Mouse (Mus musculus): ENCODE measurements around the gene Olfr921. TPM values are rescaled to one million over a fixed set of nuclear protein-coding genes. Genes with fewer than 3 reads are reported as not detected.
A peak's percentile ranks its signal among the peaks of the same experiment; 100 is the strongest.

Olfr921 gene
- not detected in 2 replicates for polyA plus RNA-seq (2014; fragmentation: Nextera tagmentation; extraction: Ambion mirVana)

DNA sequence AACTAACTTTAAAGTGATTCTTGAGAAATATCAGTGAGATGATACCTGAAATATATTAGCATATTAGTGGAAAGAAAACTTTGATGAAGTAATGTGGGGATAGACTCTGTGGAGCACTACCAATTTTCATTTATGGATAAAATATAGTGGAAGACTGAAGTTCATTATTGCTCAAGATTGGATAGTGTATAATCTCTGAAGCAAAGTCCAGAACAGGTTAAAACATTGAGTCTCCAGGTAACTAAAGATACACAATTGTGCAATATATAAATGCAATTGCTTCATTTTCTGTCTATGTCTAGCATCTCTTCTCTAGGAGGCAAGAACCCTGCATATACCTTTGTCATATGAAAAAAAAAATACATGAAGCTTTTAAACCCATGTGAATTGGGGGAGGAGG lies at the start of gene Olfr921:
Gene Olfr921 (plus strand): TSS at position 301 of the 400 bp plus-strand sequence.
- Histone ChIP-seq H3K36me3 (ENCODE audit: control insufficient read depth, insufficient read depth, low read length) (no peaks in the 10 kb centered on the region), H3K27me3 (replicated peaks; ENCODE audit: control insufficient read depth, insufficient read depth, low read length) (no peaks in the 10 kb centered on the region), H3K4me3 (ENCODE audit: low read depth, low read length) (no peak within 1 kb of the TSS), H3K27ac (ENCODE audit: low read depth, low read length) (no peak within 1 kb of the TSS), H3K9ac (ENCODE audit: low read depth, low read length) (no peak within 1 kb of the TSS), H3K9me3 (ENCODE audit: control insufficient read depth, low read length) (no peaks in the 10 kb centered on the region), H3K4me1 (replicated peaks; ENCODE audit: control insufficient read depth, insufficient read depth, low read length) (no peaks in the 10 kb centered on the region), H3K4me2 (no peak within 1 kb of the TSS)
- DNase-seq (ENCODE audit: low spot score) = no peak
- ATAC-seq (replicated peaks; ENCODE audit: low FRiP score) = no peak

DNA sequence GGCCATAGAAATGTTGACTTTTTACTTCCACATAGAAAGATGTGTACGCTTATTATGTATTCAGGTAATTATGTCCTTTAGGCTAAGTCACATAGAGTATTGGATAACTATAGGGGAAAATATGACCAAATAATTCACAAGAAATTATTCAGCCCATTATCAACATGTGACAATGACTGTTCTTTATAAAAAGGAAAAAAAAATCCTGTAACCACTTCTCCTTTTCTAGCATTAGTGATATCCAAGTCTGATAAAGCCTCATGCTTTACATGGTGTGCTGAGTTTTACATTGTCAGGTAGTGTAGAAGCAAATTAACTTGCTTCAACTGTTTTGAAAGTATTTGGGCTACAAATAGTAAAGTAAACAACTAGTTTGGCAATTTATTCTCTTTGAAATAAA lies 48.8 kb upstream of the Olfr921 start:
- Histone ChIP-seq H3K27me3 (replicated peaks; ENCODE audit: control insufficient read depth, insufficient read depth, low read length) (no peaks in the 10 kb centered on the region), H3K4me3 (ENCODE audit: low read depth, low read length) (no peak overlapping the region), H3K36me3 (ENCODE audit: control insufficient read depth, insufficient read depth, low read length) (no peaks in the 10 kb centered on the region), H3K9ac (ENCODE audit: low read depth, low read length) (no peak overlapping the region), H3K4me2 (no peak overlapping the region), H3K9me3 (ENCODE audit: control insufficient read depth, low read length) (no peaks in the 10 kb centered on the region), H3K27ac (ENCODE audit: low read depth, low read length) (no peak overlapping the region), H3K4me1 (replicated peaks; ENCODE audit: control insufficient read depth, insufficient read depth, low read length) (peaks cover 4% of the 10 kb centered on the region; the same call in 1 of the 2 replicates)
- WGBS = 90% methylated on average over 1 of the region's 1 CpGs
- DNase-seq (ENCODE audit: low spot score) (no peak), ATAC-seq (replicated peaks; ENCODE audit: low FRiP score) (no peak)

DNA sequence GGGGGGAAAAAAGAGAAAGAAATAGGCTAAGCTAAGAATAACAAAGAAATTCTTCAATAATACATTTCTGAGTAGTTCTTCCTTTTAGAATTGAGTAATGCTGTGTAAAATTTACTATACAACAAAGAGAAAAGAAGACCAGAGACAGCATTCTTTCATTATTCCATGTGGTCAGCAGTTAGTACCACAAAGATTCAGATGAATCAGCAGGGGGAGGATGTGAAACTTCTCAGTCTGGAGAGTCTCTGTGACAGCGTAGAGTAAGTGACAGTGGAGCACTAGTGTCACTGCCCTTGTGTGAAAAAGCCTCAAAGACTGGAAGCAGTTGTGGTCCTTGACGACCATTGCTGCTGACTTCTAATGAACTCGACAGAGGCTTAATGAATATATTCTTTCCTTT lies 44.6 kb upstream of the Olfr921 start:
- Histone ChIP-seq H3K27ac (ENCODE audit: low read depth, low read length) (no peak overlapping the region), H3K4me3 (ENCODE audit: low read depth, low read length) (no peak overlapping the region), H3K4me2 (no peak overlapping the region), H3K27me3 (replicated peaks; ENCODE audit: control insufficient read depth, insufficient read depth, low read length) (no peaks in the 10 kb centered on the region), H3K9me3 (ENCODE audit: control insufficient read depth, low read length) (no peaks in the 10 kb centered on the region), H3K4me1 (replicated peaks; ENCODE audit: control insufficient read depth, insufficient read depth, low read length) (no peaks in the 10 kb centered on the region), H3K36me3 (ENCODE audit: control insufficient read depth, insufficient read depth, low read length) (no peaks in the 10 kb centered on the region), H3K9ac (ENCODE audit: low read depth, low read length) (no peak overlapping the region)
- WGBS = 77% methylated on average over 3 of the region's 3 CpGs
- no peak for DNase-seq (ENCODE audit: low spot score)
- no peak for ATAC-seq (replicated peaks; ENCODE audit: low FRiP score)

DNA sequence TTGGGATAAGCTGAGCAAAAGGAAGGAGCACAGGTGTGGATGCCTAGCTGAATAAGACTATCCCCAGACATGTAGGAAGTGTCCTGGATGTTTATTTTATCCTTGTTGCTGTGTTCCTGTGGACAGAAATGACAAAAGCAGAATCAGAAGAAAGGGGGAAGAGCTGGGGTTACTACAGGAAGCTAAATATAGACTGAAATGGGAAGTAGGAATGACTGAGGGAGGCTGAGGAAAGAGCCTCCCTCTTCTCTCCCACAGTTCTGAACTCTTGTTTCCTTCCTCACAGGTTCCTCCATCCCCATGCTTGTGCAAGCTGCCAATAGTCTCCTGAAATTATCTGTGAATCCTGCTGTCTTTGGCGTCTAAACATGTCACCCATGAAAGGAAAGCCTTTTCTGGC lies 31.5 kb upstream of the Olfr921 start:
- 59% methylated on average over 1 of the region's 1 CpGs for WGBS
- no peak overlapping the region for H3K4me3 ChIP-seq (ENCODE audit: low read depth, low read length)
- DNase-seq (ENCODE audit: low spot score) (no peak), ATAC-seq (replicated peaks; ENCODE audit: low FRiP score) (no peak)
- H3K4me2 ChIP-seq = no peak overlapping the region
- no peaks in the 10 kb centered on the region for H3K27me3 ChIP-seq (replicated peaks; ENCODE audit: control insufficient read depth, insufficient read depth, low read length)
- no peak overlapping the region for H3K27ac ChIP-seq (ENCODE audit: low read depth, low read length)
- no peak overlapping the region for H3K9ac ChIP-seq (ENCODE audit: low read depth, low read length)
- H3K4me1 ChIP-seq (replicated peaks; ENCODE audit: control insufficient read depth, insufficient read depth, low read length) = no peaks in the 10 kb centered on the region
- H3K36me3 ChIP-seq (ENCODE audit: control insufficient read depth, insufficient read depth, low read length) = no peaks in the 10 kb centered on the region
- H3K9me3 ChIP-seq (ENCODE audit: control insufficient read depth, low read length) = no peaks in the 10 kb centered on the region

DNA sequence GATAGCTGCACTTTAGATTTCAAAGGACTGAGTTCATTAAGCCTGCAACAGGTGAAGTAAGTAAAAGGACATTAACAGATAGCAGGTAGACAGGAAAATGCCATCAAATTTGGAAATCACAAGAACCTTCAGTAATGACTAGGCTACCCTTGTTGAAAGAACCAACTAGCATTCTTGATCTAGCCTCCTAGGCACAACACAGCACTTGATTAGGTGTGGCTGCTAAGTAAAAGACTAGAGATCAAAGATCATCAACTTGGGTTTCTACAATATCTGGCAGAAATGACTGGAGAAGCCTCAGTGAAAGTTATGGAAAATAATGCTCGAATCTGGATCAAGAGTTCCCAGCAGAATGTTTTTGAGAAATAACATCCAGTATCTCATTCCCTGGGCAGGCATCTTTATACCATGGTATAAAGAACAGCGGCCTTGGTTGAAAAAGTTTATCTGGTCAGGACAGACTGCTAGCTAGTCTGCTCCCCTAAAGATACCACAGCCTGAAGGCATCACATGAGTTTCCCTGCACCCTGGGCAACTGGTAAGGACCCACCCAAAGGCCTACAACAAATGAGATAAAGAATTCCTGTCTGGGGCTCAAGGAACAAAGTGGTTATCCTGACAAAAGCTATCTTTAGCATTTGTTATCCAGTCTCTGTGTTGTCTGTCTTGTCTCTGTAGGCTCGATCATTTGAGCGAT lies 28.1 kb upstream of the Olfr921 start:
- H3K9ac ChIP-seq (ENCODE audit: low read depth, low read length) = no peak overlapping the region
- no peaks in the 10 kb centered on the region for H3K27me3 ChIP-seq (replicated peaks; ENCODE audit: control insufficient read depth, insufficient read depth, low read length)
- no peak for DNase-seq (ENCODE audit: low spot score)
- H3K27ac ChIP-seq (ENCODE audit: low read depth, low read length) = no peak overlapping the region
- no peaks in the 10 kb centered on the region for H3K9me3 ChIP-seq (ENCODE audit: control insufficient read depth, low read length)
- H3K36me3 ChIP-seq (ENCODE audit: control insufficient read depth, insufficient read depth, low read length) = no peaks in the 10 kb centered on the region
- ATAC-seq (replicated peaks; ENCODE audit: low FRiP score) = peak; percentile 98
- no peak overlapping the region for H3K4me3 ChIP-seq (ENCODE audit: low read depth, low read length)
- no peaks in the 10 kb centered on the region for H3K4me1 ChIP-seq (replicated peaks; ENCODE audit: control insufficient read depth, insufficient read depth, low read length)
- WGBS = 77% methylated on average over 4 of the region's 4 CpGs
- H3K4me2 ChIP-seq = no peak overlapping the region

DNA sequence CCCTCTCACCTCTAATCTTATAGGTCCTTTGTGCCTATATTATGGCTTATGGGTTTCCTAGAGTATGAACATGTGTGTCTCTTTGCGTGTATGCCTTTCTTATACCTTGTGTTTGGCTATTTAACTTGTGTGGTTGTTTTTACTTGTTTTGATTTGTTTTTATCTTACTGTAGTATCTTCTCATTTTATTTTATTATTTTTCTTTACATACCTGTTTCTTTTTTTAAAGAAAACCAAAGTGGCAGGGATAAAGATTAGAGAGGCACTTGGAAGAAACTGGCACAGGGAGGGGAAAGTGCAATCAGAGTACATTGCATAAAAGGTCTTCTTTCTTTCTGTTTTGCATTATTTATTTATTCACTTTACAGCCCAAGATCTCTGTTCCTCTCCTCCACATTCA lies 20.9 kb upstream of the Olfr921 start, which contains the start of gene Olfr920:
Gene Olfr920 (plus strand): TSS at position 301 of the 400 bp plus-strand sequence.
- Histone ChIP-seq H3K9ac (ENCODE audit: low read depth, low read length) (no peak within 1 kb of the TSS), H3K36me3 (ENCODE audit: control insufficient read depth, insufficient read depth, low read length) (no peaks in the 10 kb centered on the region), H3K27me3 (replicated peaks; ENCODE audit: control insufficient read depth, insufficient read depth, low read length) (no peaks in the 10 kb centered on the region), H3K4me3 (ENCODE audit: low read depth, low read length) (no peak within 1 kb of the TSS), H3K4me2 (no peak within 1 kb of the TSS), H3K27ac (ENCODE audit: low read depth, low read length) (no peak within 1 kb of the TSS), H3K9me3 (ENCODE audit: control insufficient read depth, low read length) (no peaks in the 10 kb centered on the region), H3K4me1 (replicated peaks; ENCODE audit: control insufficient read depth, insufficient read depth, low read length) (no peaks in the 10 kb centered on the region)
- no peak for ATAC-seq (replicated peaks; ENCODE audit: low FRiP score)
- 91% methylated on average over 1 of the region's 1 CpGs for WGBS
- no peak for DNase-seq (ENCODE audit: low spot score)

DNA sequence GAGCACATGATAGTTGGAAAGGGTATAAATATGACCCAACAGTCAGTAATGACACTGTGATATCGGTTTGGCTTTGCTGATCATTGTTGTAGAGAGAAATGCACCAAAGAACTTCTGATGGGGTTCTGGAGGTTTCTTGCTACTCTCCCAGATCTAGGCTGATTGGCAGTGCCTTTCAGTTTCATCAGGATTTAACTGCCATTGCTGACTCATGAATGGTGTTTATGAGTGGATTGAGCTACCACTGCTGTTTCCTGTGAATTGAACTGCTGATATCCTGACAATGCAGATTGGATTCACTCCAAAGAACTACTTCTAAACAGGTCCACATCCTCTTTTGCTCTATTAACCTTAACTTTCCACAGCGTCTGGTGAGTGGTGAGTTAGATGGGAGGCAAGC lies 19.8 kb downstream of the Olfr921 start:
- DNase-seq (ENCODE audit: low spot score) = no peak
- no peak overlapping the region for H3K9ac ChIP-seq (ENCODE audit: low read depth, low read length)
- no peaks in the 10 kb centered on the region for H3K36me3 ChIP-seq (ENCODE audit: control insufficient read depth, insufficient read depth, low read length)
- ATAC-seq (replicated peaks; ENCODE audit: low FRiP score) = no peak
- no peak overlapping the region for H3K4me2 ChIP-seq
- no peak overlapping the region for H3K27ac ChIP-seq (ENCODE audit: low read depth, low read length)
- H3K9me3 ChIP-seq (ENCODE audit: control insufficient read depth, low read length) = no peaks in the 10 kb centered on the region
- 85% methylated on average over 2 of the region's 2 CpGs for WGBS
- no peak overlapping the region for H3K4me3 ChIP-seq (ENCODE audit: low read depth, low read length)
- no peaks in the 10 kb centered on the region for H3K27me3 ChIP-seq (replicated peaks; ENCODE audit: control insufficient read depth, insufficient read depth, low read length)
- H3K4me1 ChIP-seq (replicated peaks; ENCODE audit: control insufficient read depth, insufficient read depth, low read length) = no peaks in the 10 kb centered on the region

DNA sequence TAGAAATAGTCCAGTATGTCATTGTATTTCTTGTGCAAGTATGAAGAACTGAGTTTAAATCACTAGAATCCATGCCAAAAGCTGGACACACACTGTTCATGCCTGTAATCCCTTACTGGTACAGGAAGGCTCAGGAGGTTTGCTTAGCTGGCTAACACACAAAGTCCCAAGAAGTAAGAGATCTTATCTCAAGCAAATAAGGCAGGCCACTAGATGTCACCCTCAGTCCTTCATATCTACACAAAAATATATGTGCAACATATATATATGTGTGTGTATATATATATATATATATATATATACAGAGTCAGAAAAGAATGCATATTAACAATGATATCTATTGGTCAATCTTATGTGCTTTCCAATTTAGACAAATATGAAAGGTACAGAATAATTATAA lies 32.8 kb downstream of the Olfr921 start:
- Histone ChIP-seq H3K4me3 (ENCODE audit: low read depth, low read length) (no peak overlapping the region), H3K27me3 (replicated peaks; ENCODE audit: control insufficient read depth, insufficient read depth, low read length) (no peaks in the 10 kb centered on the region)
- ATAC-seq (replicated peaks; ENCODE audit: low FRiP score) = no peak

DNA sequence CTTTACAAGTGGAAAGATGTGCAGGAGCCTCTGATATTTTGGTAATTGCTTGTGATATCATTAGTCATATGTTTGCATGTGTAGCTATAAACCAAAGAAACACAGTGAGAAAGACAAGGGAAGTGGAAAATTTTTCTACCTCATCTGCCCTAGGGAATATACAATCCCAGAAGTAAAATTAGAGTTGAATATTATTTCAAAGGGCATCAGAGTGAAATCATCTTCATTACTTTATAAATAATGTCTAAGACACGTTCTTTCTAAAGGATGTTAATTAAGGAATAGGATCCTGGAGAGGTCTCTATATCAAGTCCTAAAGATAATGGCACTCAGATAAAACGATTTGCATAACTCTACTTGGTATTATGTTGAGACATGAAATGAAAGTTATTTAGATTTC lies 41.4 kb downstream of the Olfr921 start, which contains the start of gene Olfr922:
Gene Olfr922 (plus strand): TSS at position 301 of the 400 bp plus-strand sequence.
- H3K4me1 ChIP-seq (replicated peaks; ENCODE audit: control insufficient read depth, insufficient read depth, low read length) = no peaks in the 10 kb centered on the region
- no peak within 1 kb of the TSS for H3K27ac ChIP-seq (ENCODE audit: low read depth, low read length)
- no peak within 1 kb of the TSS for H3K9ac ChIP-seq (ENCODE audit: low read depth, low read length)
- ATAC-seq (replicated peaks; ENCODE audit: low FRiP score) = no peak
- no peak within 1 kb of the TSS for H3K4me3 ChIP-seq (ENCODE audit: low read depth, low read length)
- H3K36me3 ChIP-seq (ENCODE audit: control insufficient read depth, insufficient read depth, low read length) = no peaks in the 10 kb centered on the region
- H3K27me3 ChIP-seq (replicated peaks; ENCODE audit: control insufficient read depth, insufficient read depth, low read length) = no peaks in the 10 kb centered on the region
- 64% methylated on average over 2 of the region's 2 CpGs for WGBS
- no peak for DNase-seq (ENCODE audit: low spot score)
- H3K9me3 ChIP-seq (ENCODE audit: control insufficient read depth, low read length) = no peaks in the 10 kb centered on the region
- no peak within 1 kb of the TSS for H3K4me2 ChIP-seq

More for the DNA sequence above, 32.8 kb downstream of the Olfr921 start:
- H3K4me2 ChIP-seq = no peak overlapping the region
- no peaks in the 10 kb centered on the region for H3K9me3 ChIP-seq (ENCODE audit: control insufficient read depth, low read length)
- DNase-seq (ENCODE audit: low spot score) = no peak
- H3K4me1 ChIP-seq (replicated peaks; ENCODE audit: control insufficient read depth, insufficient read depth, low read length) = no peaks in the 10 kb centered on the region
- no peak overlapping the region for H3K27ac ChIP-seq (ENCODE audit: low read depth, low read length)
- no peaks in the 10 kb centered on the region for H3K36me3 ChIP-seq (ENCODE audit: control insufficient read depth, insufficient read depth, low read length)
- no peak overlapping the region for H3K9ac ChIP-seq (ENCODE audit: low read depth, low read length)

Measured in liver, embryonic 11.5 days (tissue).